Mouse (Mus musculus): ENCODE measurements around the gene Hoxd11.

GRCm38 (mm10) chr2:74688795-74689573 is 9.6 kb downstream of the Hoxd11 start:
- TF ChIP-seq POLR2A (IDR thresholded peaks at IDR 0.05; ENCODE audit: low read depth, low read length) (no peak), CTCF (IDR thresholded peaks at IDR 0.05; ENCODE audit: extremely low read depth, insufficient read depth, insufficient read length, insufficient replicate concordance) (no peak)
